Mouse (Mus musculus) heart, embryonic 12.5 days (tissue): Measurements from ENCODE around the gene D930007J09Rik. TPM values are rescaled to one million over a fixed set of nuclear protein-coding genes. Genes with fewer than 3 reads are reported as not detected.

Experiments used
- ATAC-seq: fragments of 200-750 bp; cut with Nextera tagmentation; 2 replicates; pipeline ENCODE4 v1.8.0; 2017; ENCODE audit warnings: moderate TSS enrichment, moderate library complexity; ENCODE audit not compliant: insufficient number of reproducible peaks, low FRiP score
- H3K27ac ChIP-seq: fragments of 300-500 bp; sonication (generic); 2 replicates; pipeline ENCODE4 v1.5.1; 2016; ENCODE audit warnings: mild to moderate bottlenecking, moderate library complexity; ENCODE audit not compliant: poor library complexity, severe bottlenecking
- H3K27me3 ChIP-seq: fragments of 300-500 bp; sonication (generic); replicated peaks from 2 replicates; pipeline ENCODE4 v1.6.1; 2016; ENCODE audit warnings: mild to moderate bottlenecking, moderate library complexity
- H3K36me3 ChIP-seq: fragments of 300-500 bp; sonication (generic); 2 replicates; pipeline ENCODE4 v1.6.1; 2016; ENCODE audit warnings: mild to moderate bottlenecking, moderate library complexity
- H3K4me1 ChIP-seq: fragments of 300-500 bp; sonication (generic); replicated peaks from 2 replicates; pipeline ENCODE4 v1.6.1; 2016; ENCODE audit warnings: mild to moderate bottlenecking
- H3K4me2 ChIP-seq: fragments of 300-500 bp; sonication (generic); 2 replicates; pipeline ENCODE4 v1.6.1; 2016; ENCODE audit warnings: mild to moderate bottlenecking, moderate library complexity
- H3K4me3 ChIP-seq: fragments of 300-500 bp; sonication (generic); 2 replicates; pipeline ENCODE4 v1.5.1; 2016; ENCODE audit warnings: mild to moderate bottlenecking
- H3K9ac ChIP-seq: fragments of 300-500 bp; sonication (generic); 2 replicates; pipeline ENCODE4 v1.6.1; 2016; ENCODE audit warnings: mild to moderate bottlenecking, moderate library complexity
- H3K9me3 ChIP-seq: fragments of 300-500 bp; sonication (generic); replicated peaks from 2 replicates; pipeline ENCODE4 v1.6.1; 2016; ENCODE audit warnings: mild to moderate bottlenecking, moderate library complexity
- WGBS: fragments of 180-500 bp; shearing (Covaris S2); methylation state at CpG from one replicate; pipeline ENCODE4 v1.1.7; 2016; 5-methylcytosine and 5-hydroxymethylcytosine counted together
- polyA plus RNA-seq: library from polyadenylated mRNA; unstranded; fragments of >200 nt; fragmentation: Nextera tagmentation; extraction: Ambion mirVana; gene quantifications from 2 replicates; pipeline ENCODE4 v1.2.1, GENCODE M21; 2016

Gene D930007J09Rik
- polyA plus RNA-seq, 1 experiment from 2014 or later = not detected

GRCm38 (mm10) chr13:32787584-32787983 is 15.1 kb downstream of the D930007J09Rik start:
- ATAC-seq = no peak
- 68% methylated on average over 2 of the region's 2 CpGs for WGBS
- no peak overlapping the region for H3K4me3 ChIP-seq
- H3K27ac ChIP-seq = no peak overlapping the region
- no peak overlapping the region for H3K9ac ChIP-seq
- H3K9me3 ChIP-seq = no peaks in the 10 kb centered on the region
- H3K27me3 ChIP-seq = no peaks in the 10 kb centered on the region
- H3K4me1 ChIP-seq = no peaks in the 10 kb centered on the region
- no peak overlapping the region for H3K4me2 ChIP-seq
- H3K36me3 ChIP-seq = no peaks in the 10 kb centered on the region

DNA sequence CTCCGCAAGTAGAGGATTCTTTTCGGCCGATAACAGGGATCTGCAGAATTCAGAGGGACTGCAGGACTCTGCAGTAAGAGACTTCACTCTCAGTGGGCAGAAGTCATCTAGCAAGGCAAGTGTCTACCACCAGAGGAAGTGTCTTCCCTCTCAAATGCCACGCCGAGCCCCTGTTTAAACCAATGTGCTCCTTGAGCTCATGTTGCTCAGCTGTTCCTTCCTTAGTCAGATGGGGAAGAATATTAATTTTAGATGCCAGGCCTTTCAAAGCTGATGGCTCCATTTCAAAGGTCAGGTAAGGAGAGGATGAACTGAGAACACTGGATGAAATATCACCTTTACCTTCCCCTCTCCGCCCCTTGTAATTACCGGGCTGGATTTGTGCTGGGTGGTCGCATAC is 18.8 kb downstream of the D930007J09Rik start, which contains the start of gene Mylk4:
TSS of gene Mylk4 (minus strand) at position 139 of the 400 bp plus-strand sequence.
- no peaks in the 10 kb centered on the region for H3K4me1 ChIP-seq
- no peaks in the 10 kb centered on the region for H3K27me3 ChIP-seq
- H3K27ac ChIP-seq = no peak within 1 kb of the TSS
- no peak within 1 kb of the TSS for H3K4me3 ChIP-seq
- 73% methylated on average over 8 of the region's 8 CpGs for WGBS
- H3K9ac ChIP-seq = no peak within 1 kb of the TSS
- H3K36me3 ChIP-seq = no peaks in the 10 kb centered on the region
- no peak within 1 kb of the TSS for H3K4me2 ChIP-seq
- ATAC-seq = no peak
- H3K9me3 ChIP-seq = no peaks in the 10 kb centered on the region

DNA sequence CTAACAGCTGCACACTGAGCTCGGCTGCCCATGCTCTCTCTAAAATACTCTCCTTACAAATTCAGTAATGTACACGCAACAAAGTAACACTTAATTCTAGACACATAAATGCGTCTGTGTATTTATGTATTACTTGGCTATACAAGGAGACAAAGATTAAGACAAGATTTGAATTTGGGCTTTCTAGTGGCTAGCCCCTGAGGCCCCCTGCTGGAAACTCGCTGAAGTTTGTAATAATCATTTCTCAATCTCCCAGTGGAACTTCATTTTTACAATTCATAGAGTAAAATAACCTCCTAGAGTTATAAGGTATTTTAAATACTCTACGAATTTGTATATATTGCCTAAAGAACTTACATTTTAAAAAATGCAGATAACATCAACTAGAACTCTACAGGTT is 19.6 kb downstream of the D930007J09Rik start:
- H3K36me3 ChIP-seq = no peaks in the 10 kb centered on the region
- H3K4me2 ChIP-seq = no peak overlapping the region
- no peaks in the 10 kb centered on the region for H3K9me3 ChIP-seq
- H3K27ac ChIP-seq = no peak overlapping the region
- no peaks in the 10 kb centered on the region for H3K4me1 ChIP-seq
- H3K27me3 ChIP-seq = no peaks in the 10 kb centered on the region
- ATAC-seq = no peak
- WGBS = 53% methylated on average over 5 of the region's 5 CpGs
- no peak overlapping the region for H3K4me3 ChIP-seq
- H3K9ac ChIP-seq = no peak overlapping the region

DNA sequence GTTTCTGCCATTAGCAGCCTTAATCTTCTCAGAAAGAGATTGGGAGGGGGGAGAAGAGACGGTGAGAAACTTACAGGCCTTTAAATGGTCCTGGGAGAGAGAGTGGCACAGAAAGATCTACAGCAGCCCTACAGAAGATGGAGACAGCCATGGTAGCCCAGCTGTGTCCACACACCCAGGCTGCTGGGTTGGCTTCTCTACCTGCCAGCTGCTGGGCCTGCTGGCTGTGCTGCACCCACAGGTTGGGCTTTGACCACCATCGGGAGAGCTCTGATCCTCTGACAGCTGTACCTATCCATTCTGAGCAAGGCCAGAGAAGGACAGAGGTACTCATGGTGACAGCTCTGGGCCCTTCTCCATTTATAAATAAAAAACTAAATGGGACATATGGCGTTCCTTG is 23.8 kb downstream of the D930007J09Rik start:
- H3K4me1 ChIP-seq = peaks cover 14% of the 10 kb centered on the region
- H3K9ac ChIP-seq = no peak overlapping the region
- no peaks in the 10 kb centered on the region for H3K36me3 ChIP-seq
- no peaks in the 10 kb centered on the region for H3K27me3 ChIP-seq
- 55% methylated on average over 3 of the region's 3 CpGs for WGBS
- no peaks in the 10 kb centered on the region for H3K9me3 ChIP-seq
- H3K4me2 ChIP-seq = no peak overlapping the region
- ATAC-seq = no peak
- H3K27ac ChIP-seq = no peak overlapping the region
- no peak overlapping the region for H3K4me3 ChIP-seq

GRCm38 (mm10) chr13:32776350-32776749 is 26.3 kb downstream of the D930007J09Rik start:
- H3K9me3 ChIP-seq = no peaks in the 10 kb centered on the region
- WGBS = 87% methylated on average over 10 of the region's 10 CpGs
- H3K27me3 ChIP-seq = no peaks in the 10 kb centered on the region
- no peak overlapping the region for H3K27ac ChIP-seq
- no peak overlapping the region for H3K9ac ChIP-seq
- peaks cover 14% of the 10 kb centered on the region for H3K4me1 ChIP-seq
- H3K36me3 ChIP-seq = no peaks in the 10 kb centered on the region
- no peak overlapping the region for H3K4me2 ChIP-seq
- no peak overlapping the region for H3K4me3 ChIP-seq
- no peak for ATAC-seq

- Histone ChIP-seq H3K9me3 (no peaks in the 10 kb centered on the region), H3K36me3 (no peaks in the 10 kb centered on the region), H3K27ac (no peak overlapping the region), H3K9ac (no peak overlapping the region), H3K4me1 (peaks cover 14% of the 10 kb centered on the region), H3K4me2 (no peak overlapping the region), H3K27me3 (no peaks in the 10 kb centered on the region), H3K4me3 (no peak overlapping the region)
- WGBS = 87% methylated on average over 9 of the region's 9 CpGs
- no peak for ATAC-seq
Observed at GRCm38 (mm10) chr13:32775889-32776288, 26.8 kb downstream of the D930007J09Rik start.

- 11% methylated on average over 3 of the region's 3 CpGs for WGBS
- H3K27me3 ChIP-seq = no peaks in the 10 kb centered on the region
- H3K9ac ChIP-seq = no peak overlapping the region
- H3K36me3 ChIP-seq = no peaks in the 10 kb centered on the region
- no peak overlapping the region for H3K4me3 ChIP-seq
- H3K27ac ChIP-seq = peak overlapping the region; percentile 18; the same call in 1 of the 2 replicates
- H3K4me1 ChIP-seq = peaks cover 10% of the 10 kb centered on the region
- no peak for ATAC-seq
- no peaks in the 10 kb centered on the region for H3K9me3 ChIP-seq
- H3K4me2 ChIP-seq = no peak overlapping the region
Observed at GRCm38 (mm10) chr13:32769960-32770359, 32.7 kb downstream of the D930007J09Rik start.

- H3K4me2 ChIP-seq = no peak overlapping the region
- no peaks in the 10 kb centered on the region for H3K36me3 ChIP-seq
- no peak overlapping the region for H3K27ac ChIP-seq
- H3K9ac ChIP-seq = no peak overlapping the region
- H3K27me3 ChIP-seq = no peaks in the 10 kb centered on the region
- WGBS = 11% methylated on average over 4 of the region's 4 CpGs
- no peak for ATAC-seq
- peaks cover 20% of the 10 kb centered on the region for H3K4me1 ChIP-seq
- no peaks in the 10 kb centered on the region for H3K9me3 ChIP-seq
- H3K4me3 ChIP-seq = no peak overlapping the region
Observed at GRCm38 (mm10) chr13:32768104-32768503, 34.5 kb downstream of the D930007J09Rik start.

DNA sequence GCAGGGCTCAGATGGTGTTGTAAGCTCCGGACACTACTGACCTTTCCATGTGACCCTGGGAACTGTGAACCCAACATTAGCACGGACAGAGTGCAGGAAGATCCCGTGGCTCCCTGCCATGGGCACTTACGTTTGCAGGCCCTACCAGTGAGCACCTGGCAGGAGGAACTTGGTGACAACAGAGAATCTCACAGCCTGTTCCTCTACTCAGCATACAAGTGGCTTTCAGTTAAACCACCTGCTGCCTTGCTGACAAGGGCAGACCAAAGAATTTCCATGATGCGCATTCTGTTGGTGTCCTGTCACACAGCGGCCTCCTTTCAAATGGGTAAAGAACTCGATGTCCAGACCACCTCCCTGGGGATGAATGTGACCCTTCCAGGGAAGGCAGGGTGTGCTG is 38.2 kb downstream of the D930007J09Rik start:
- 13% methylated on average over 7 of the region's 7 CpGs for WGBS
- ATAC-seq = peak; percentile 33; the same call in 1 of the 2 replicates
- Histone ChIP-seq H3K4me2 (no peak overlapping the region), H3K36me3 (no peaks in the 10 kb centered on the region), H3K27ac (0 out of 2 replicates have a peak overlapping the region, but pooled peaks have one; percentile 11), H3K9ac (no peak overlapping the region), H3K27me3 (no peaks in the 10 kb centered on the region; the same call in 1 of the 2 replicates), H3K4me3 (no peak overlapping the region), H3K4me1 (peaks cover 14% of the 10 kb centered on the region), H3K9me3 (no peaks in the 10 kb centered on the region)

DNA sequence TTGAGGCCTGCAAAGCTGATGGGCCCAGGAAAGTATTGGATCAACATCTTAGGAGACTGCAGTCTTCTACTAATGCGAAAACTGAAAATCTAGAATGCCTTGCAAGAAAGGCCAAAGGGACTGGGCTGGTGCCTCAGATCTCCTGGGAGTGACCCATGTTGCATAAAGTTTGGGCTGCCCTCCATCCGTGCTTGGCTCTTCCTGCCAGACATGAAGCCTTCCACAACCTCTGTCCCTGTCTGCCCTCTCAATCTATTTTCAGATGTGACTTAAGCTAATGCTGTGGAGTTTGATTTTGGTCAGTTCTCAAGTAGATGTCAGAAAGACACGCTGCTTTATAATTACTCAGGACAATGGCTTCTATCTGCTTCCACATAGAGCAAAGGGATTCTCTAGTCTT is 39.5 kb downstream of the D930007J09Rik start:
- Histone ChIP-seq H3K9ac (no peak overlapping the region), H3K4me1 (peaks cover 17% of the 10 kb centered on the region), H3K27ac (no peak overlapping the region), H3K27me3 (no peaks in the 10 kb centered on the region; the same call in 1 of the 2 replicates), H3K9me3 (no peaks in the 10 kb centered on the region), H3K4me3 (no peak overlapping the region), H3K4me2 (no peak overlapping the region), H3K36me3 (no peaks in the 10 kb centered on the region)
- WGBS = 68% methylated on average over 3 of the region's 3 CpGs
- ATAC-seq = no peak

GRCm38 (mm10) chr13:32760795-32761194 is 41.9 kb downstream of the D930007J09Rik start:
- Histone ChIP-seq H3K4me3 (no peak overlapping the region), H3K4me1 (peaks cover 17% of the 10 kb centered on the region), H3K27ac (no peak overlapping the region), H3K27me3 (no peaks in the 10 kb centered on the region; the same call in 1 of the 2 replicates), H3K9me3 (no peaks in the 10 kb centered on the region), H3K36me3 (no peaks in the 10 kb centered on the region), H3K4me2 (no peak overlapping the region), H3K9ac (no peak overlapping the region)
- ATAC-seq = no peak
- WGBS = 81% methylated on average over 2 of the region's 2 CpGs

DNA sequence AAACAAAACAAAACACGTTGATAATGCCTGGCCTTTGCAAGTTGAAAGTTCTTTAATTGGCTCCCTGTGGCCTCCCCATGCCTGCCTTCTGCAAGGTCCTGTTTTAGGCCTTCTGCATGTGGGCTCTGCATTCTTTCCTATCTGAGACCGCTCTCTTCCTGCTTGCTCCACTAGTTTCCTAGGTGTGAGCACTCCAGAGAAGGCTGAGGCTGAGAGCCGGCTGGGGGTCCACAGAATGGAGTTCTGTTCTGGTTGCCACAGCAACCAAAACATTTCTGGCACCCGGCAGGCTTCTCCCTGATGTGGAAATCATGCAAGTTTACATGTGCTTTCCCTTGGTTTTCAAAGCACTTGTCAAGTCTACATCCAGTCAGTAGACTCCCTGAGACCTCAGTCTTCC is 43.6 kb downstream of the D930007J09Rik start:
- peaks cover 10% of the 10 kb centered on the region for H3K4me1 ChIP-seq
- 11% methylated on average over 4 of the region's 4 CpGs for WGBS
- no peak overlapping the region for H3K4me3 ChIP-seq
- no peaks in the 10 kb centered on the region for H3K36me3 ChIP-seq
- H3K9me3 ChIP-seq = no peaks in the 10 kb centered on the region
- no peak overlapping the region for H3K27ac ChIP-seq
- no peaks in the 10 kb centered on the region; the same call in 1 of the 2 replicates for H3K27me3 ChIP-seq
- H3K9ac ChIP-seq = no peak overlapping the region
- ATAC-seq = no peak
- no peak overlapping the region for H3K4me2 ChIP-seq
